Mouse (Mus musculus): ENCODE results near the gene Sdccag8. TPM values are rescaled to one million over a fixed set of nuclear protein-coding genes. Genes with fewer than 3 reads are reported as not detected.
A peak's percentile ranks its signal among the peaks of the same experiment; 100 is the strongest.

Sdccag8 gene
- polyA plus RNA-seq, 1 experiment from 2014 or later, result 17.2 TPM

GRCm38 (mm10) chr1:176870501-176870900, 56.0 kb downstream of the Sdccag8 start:
- WGBS, result 89% methylated on average over 11 of the region's 11 CpGs
- no peak for DNase-seq (ENCODE audit: extremely low spot score, low spot score)
- Histone ChIP-seq H3K27me3 (ENCODE audit: poor library complexity, severe bottlenecking) (no peaks in the 10 kb centered on the region), H3K4me3 (no peak overlapping the region), H3K9me3 (no peaks in the 10 kb centered on the region), H3K27ac (no peak overlapping the region), H3K4me1 (peaks cover 8% of the 10 kb centered on the region; the same call in 1 of the 2 replicates), H3K36me3 (replicated peaks) (no peaks in the 10 kb centered on the region; the same call in 1 of the 2 replicates)

- H3K4me3 ChIP-seq, result no peak overlapping the region
- no peaks in the 10 kb centered on the region for H3K9me3 ChIP-seq
- H3K4me1 ChIP-seq, result peaks cover 8% of the 10 kb centered on the region; the same call in 1 of the 2 replicates
- H3K27me3 ChIP-seq (ENCODE audit: poor library complexity, severe bottlenecking), result no peaks in the 10 kb centered on the region
- H3K27ac ChIP-seq, result no peak overlapping the region
- no peaks in the 10 kb centered on the region; the same call in 1 of the 2 replicates for H3K36me3 ChIP-seq (replicated peaks)
- DNase-seq (ENCODE audit: extremely low spot score, low spot score), result peak; percentile 13
- 72% methylated on average over 3 of the region's 3 CpGs for WGBS
Measured at GRCm38 (mm10) chr1:176871975-176872374, 57.5 kb downstream of the Sdccag8 start.

- DNase-seq (ENCODE audit: extremely low spot score, low spot score), result peak; percentile 14
- WGBS, result 85% methylated on average over 9 of the region's 9 CpGs
- Histone ChIP-seq H3K27me3 (ENCODE audit: poor library complexity, severe bottlenecking) (no peaks in the 10 kb centered on the region), H3K9me3 (no peaks in the 10 kb centered on the region), H3K4me1 (peaks cover 8% of the 10 kb centered on the region; the same call in 1 of the 2 replicates), H3K4me3 (no peak overlapping the region), H3K27ac (0 out of 2 replicates have a peak overlapping the region, but pooled peaks have one; percentile 5), H3K36me3 (replicated peaks) (no peaks in the 10 kb centered on the region; the same call in 1 of the 2 replicates)
Measured at GRCm38 (mm10) chr1:176873463-176873862, 59.0 kb downstream of the Sdccag8 start.

- Histone ChIP-seq H3K4me3 (no peak overlapping the region), H3K27me3 (ENCODE audit: poor library complexity, severe bottlenecking) (no peaks in the 10 kb centered on the region), H3K4me1 (peaks cover 10% of the 10 kb centered on the region), H3K36me3 (replicated peaks) (no peaks in the 10 kb centered on the region; the same call in 1 of the 2 replicates), H3K27ac (0 out of 2 replicates have a peak overlapping the region, but pooled peaks have one; percentile 5), H3K9me3 (no peaks in the 10 kb centered on the region)
- no peak for DNase-seq (ENCODE audit: extremely low spot score, low spot score)
Measured at GRCm38 (mm10) chr1:176874155-176874554, 59.7 kb downstream of the Sdccag8 start.

GRCm38 (mm10) chr1:176877756-176878155, 63.3 kb downstream of the Sdccag8 start:
- no peaks in the 10 kb centered on the region for H3K36me3 ChIP-seq (replicated peaks)
- peaks cover 9% of the 10 kb centered on the region; the same call in 1 of the 2 replicates for H3K27me3 ChIP-seq (ENCODE audit: poor library complexity, severe bottlenecking)
- no peak overlapping the region for H3K27ac ChIP-seq
- DNase-seq (ENCODE audit: extremely low spot score, low spot score), result no peak
- 43% methylated on average over 3 of the region's 3 CpGs for WGBS
- H3K9me3 ChIP-seq, result no peaks in the 10 kb centered on the region
- no peak overlapping the region for H3K4me3 ChIP-seq
- H3K4me1 ChIP-seq, result peaks cover 36% of the 10 kb centered on the region

- Histone ChIP-seq H3K27me3 (ENCODE audit: poor library complexity, severe bottlenecking) (peaks cover 10% of the 10 kb centered on the region; the same call in 1 of the 2 replicates), H3K27ac (no peak overlapping the region), H3K4me3 (no peak overlapping the region), H3K4me1 (peaks cover 32% of the 10 kb centered on the region), H3K36me3 (replicated peaks) (no peaks in the 10 kb centered on the region), H3K9me3 (no peaks in the 10 kb centered on the region)
- WGBS, result 56% methylated on average over 2 of the region's 2 CpGs
- no peak for DNase-seq (ENCODE audit: extremely low spot score, low spot score)
Measured at GRCm38 (mm10) chr1:176879005-176879404, 64.5 kb downstream of the Sdccag8 start.

- WGBS, result 30% methylated on average over 6 of the region's 6 CpGs
- Histone ChIP-seq H3K27ac (peak overlapping the region; percentile 65), H3K27me3 (ENCODE audit: poor library complexity, severe bottlenecking) (peaks cover 10% of the 10 kb centered on the region; the same call in 1 of the 2 replicates), H3K4me1 (peaks cover 32% of the 10 kb centered on the region), H3K4me3 (no peak overlapping the region), H3K9me3 (no peaks in the 10 kb centered on the region), H3K36me3 (replicated peaks) (no peaks in the 10 kb centered on the region)
- DNase-seq (ENCODE audit: extremely low spot score, low spot score), result no peak
Measured at GRCm38 (mm10) chr1:176879614-176880013, 65.2 kb downstream of the Sdccag8 start.

- peaks cover 32% of the 10 kb centered on the region for H3K4me1 ChIP-seq
Measured at GRCm38 (mm10) chr1:176880101-176880500, 65.6 kb downstream of the Sdccag8 start.

GRCm38 (mm10) chr1:176880943-176881342, 66.5 kb downstream of the Sdccag8 start:
- H3K36me3 ChIP-seq (replicated peaks), result no peaks in the 10 kb centered on the region
- WGBS, result 31% methylated on average over 6 of the region's 6 CpGs
- peaks cover 10% of the 10 kb centered on the region; the same call in 1 of the 2 replicates for H3K27me3 ChIP-seq (ENCODE audit: poor library complexity, severe bottlenecking)
- no peaks in the 10 kb centered on the region for H3K9me3 ChIP-seq
- no peak overlapping the region for H3K4me3 ChIP-seq
- peaks cover 37% of the 10 kb centered on the region for H3K4me1 ChIP-seq
- H3K27ac ChIP-seq, result peak overlapping the region; percentile 70
- no peak for DNase-seq (ENCODE audit: extremely low spot score, low spot score)

More at GRCm38 (mm10) chr1:176880101-176880500, 65.6 kb downstream of the Sdccag8 start:
- no peak overlapping the region; the same call in 1 of the 2 replicates for H3K4me3 ChIP-seq
- H3K36me3 ChIP-seq (replicated peaks), result no peaks in the 10 kb centered on the region
- peaks cover 10% of the 10 kb centered on the region; the same call in 1 of the 2 replicates for H3K27me3 ChIP-seq (ENCODE audit: poor library complexity, severe bottlenecking)
- H3K27ac ChIP-seq, result 0 out of 2 replicates have a peak overlapping the region, but pooled peaks have one; percentile 20
- 12% methylated on average over 5 of the region's 5 CpGs for WGBS
- DNase-seq (ENCODE audit: extremely low spot score, low spot score), result no peak
- H3K9me3 ChIP-seq, result no peaks in the 10 kb centered on the region

GRCm38 (mm10) chr1:176885207-176885933, 70.9 kb downstream of the Sdccag8 start:
- 85% methylated on average over 17 of the region's 17 CpGs for WGBS
- H3K9me3 ChIP-seq, result no peaks in the 10 kb centered on the region
- peaks cover 10% of the 10 kb centered on the region; the same call in 1 of the 2 replicates for H3K27me3 ChIP-seq (ENCODE audit: poor library complexity, severe bottlenecking)
- no peaks in the 10 kb centered on the region for H3K36me3 ChIP-seq (replicated peaks)
- no peak for DNase-seq (ENCODE audit: extremely low spot score, low spot score)
- H3K4me3 ChIP-seq, result no peak overlapping the region
- no peak overlapping the region for H3K27ac ChIP-seq
- H3K4me1 ChIP-seq, result peaks cover 23% of the 10 kb centered on the region

- 93% methylated on average over 5 of the region's 5 CpGs for WGBS
- DNase-seq (ENCODE audit: extremely low spot score, low spot score), result no peak
- no peak overlapping the region for H3K27ac ChIP-seq
- no peak overlapping the region for H3K4me3 ChIP-seq
- no peaks in the 10 kb centered on the region for H3K36me3 ChIP-seq (replicated peaks)
- peaks cover 10% of the 10 kb centered on the region; the same call in 1 of the 2 replicates for H3K27me3 ChIP-seq (ENCODE audit: poor library complexity, severe bottlenecking)
- H3K4me1 ChIP-seq, result peaks cover 17% of the 10 kb centered on the region
- H3K9me3 ChIP-seq, result no peaks in the 10 kb centered on the region
Measured at GRCm38 (mm10) chr1:176886002-176886401, 71.5 kb downstream of the Sdccag8 start.

- Histone ChIP-seq H3K9me3 (peaks cover 2% of the 10 kb centered on the region; the same call in 1 of the 2 replicates), H3K4me1 (0 out of 2 replicates have a peak, but pooled peaks cover 3% of the 10 kb centered on the region), H3K4me3 (no peak overlapping the region), H3K27ac (no peak overlapping the region), H3K27me3 (ENCODE audit: poor library complexity, severe bottlenecking) (no peaks in the 10 kb centered on the region), H3K36me3 (replicated peaks) (no peaks in the 10 kb centered on the region)
- 89% methylated on average over 6 of the region's 6 CpGs for WGBS
- DNase-seq (ENCODE audit: extremely low spot score, low spot score), result no peak
Measured at GRCm38 (mm10) chr1:176903741-176904140, 89.3 kb downstream of the Sdccag8 start.

GRCm38 (mm10) chr1:176915946-176916345, 101.5 kb downstream of the Sdccag8 start:
- H3K4me1 ChIP-seq, result no peaks in the 10 kb centered on the region
- no peak for DNase-seq (ENCODE audit: extremely low spot score, low spot score)
- no peak overlapping the region for H3K4me3 ChIP-seq
- H3K27me3 ChIP-seq (ENCODE audit: poor library complexity, severe bottlenecking), result no peaks in the 10 kb centered on the region
- 92% methylated on average over 2 of the region's 2 CpGs for WGBS
- no peaks in the 10 kb centered on the region for H3K9me3 ChIP-seq
- no peak overlapping the region for H3K27ac ChIP-seq
- peaks cover 3% of the 10 kb centered on the region; the same call in 1 of the 2 replicates for H3K36me3 ChIP-seq (replicated peaks)

All from forebrain, embryonic 10.5 days (tissue).